Mouse (Mus musculus) kidney, postnatal 14 days (tissue): Measurements from ENCODE around the gene Cstf2.

Experiments
- DNase-seq: peaks from one replicate; pipeline ENCODE4 v3.0.0; 2022; ENCODE audit warnings: mixed read lengths

The Cstf2 gene

DNA sequence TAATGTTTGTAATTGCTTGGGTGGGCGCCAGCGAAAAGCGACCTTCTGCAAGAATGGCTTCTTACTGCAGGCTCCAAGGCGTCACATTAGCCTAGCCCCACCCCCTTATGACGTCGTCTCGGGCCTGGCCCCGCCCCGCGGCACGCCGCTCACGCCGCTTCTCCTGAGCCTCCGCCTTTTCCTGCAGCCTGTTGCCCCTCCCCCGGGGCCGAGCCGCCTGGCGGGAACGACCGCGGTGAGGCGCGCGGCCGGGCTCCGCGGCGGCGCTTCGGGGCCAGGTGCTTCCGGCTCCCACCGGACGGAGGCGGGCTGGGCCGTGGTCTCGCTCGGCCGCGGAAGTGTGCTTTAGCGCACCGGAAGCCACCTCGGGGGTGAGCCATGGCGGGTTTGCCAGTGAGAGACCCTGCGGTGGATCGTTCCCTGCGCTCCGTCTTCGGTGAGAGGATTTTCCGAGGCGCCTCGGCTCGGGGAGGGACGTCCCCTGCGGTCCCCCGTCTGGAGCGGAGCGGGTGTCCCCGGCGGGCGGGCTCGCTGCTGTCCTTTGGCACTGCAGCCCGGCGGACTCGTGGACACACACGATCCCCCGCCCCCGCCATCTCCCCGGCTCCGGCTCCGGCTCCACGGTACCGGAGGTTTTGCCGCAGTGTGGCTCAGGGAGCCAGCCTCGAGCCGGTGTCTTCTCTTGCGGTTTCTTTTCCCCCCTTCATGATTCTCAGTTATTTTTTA lies at the start of gene Cstf2:
Cstf2 (plus strand) TSS at position 201 of the 726 bp plus-strand sequence.
- DNase-seq, result peak; percentile 96

DNA sequence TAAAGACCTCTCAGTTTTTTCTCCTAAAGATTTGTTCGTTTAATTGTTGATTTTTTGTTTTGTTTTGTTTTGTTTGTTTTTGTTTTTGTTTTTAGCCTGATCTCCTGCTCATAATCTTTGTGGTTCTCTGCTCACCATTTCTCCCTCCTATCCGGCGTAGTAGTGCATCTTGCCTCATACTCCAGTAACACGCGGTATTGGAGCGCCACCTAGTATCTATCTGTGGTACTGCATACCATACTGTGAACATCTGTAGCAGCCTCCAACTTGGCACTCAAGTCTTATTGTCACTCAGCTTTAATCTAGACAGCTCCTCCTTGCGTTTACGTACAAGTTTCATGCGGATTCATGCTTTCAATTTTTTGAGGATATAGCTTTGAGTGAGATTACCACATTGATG lies 40.0 kb upstream of the Cstf2 start:
- DNase-seq, result peak; percentile 70

DNA sequence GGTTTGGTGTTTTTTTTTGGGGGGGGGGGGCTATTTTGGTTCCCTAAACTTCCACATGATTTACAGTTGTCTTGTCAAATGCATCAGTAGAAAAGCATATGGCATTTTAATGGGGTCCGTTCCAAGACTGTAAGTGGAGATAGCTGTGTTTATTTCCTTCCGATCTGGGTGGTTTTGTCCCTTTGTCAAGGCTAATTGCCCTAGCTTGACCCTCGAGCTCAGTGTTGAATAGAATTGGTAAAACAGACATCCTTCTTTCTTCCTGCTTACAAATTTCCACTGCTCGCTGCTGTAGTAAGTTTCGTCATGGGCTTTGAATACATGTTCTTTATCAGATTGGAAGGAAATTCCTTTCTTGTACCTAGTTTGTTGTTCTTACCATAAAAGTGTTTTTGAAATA lies 38.3 kb upstream of the Cstf2 start:
- peak; percentile 20 for DNase-seq

- DNase-seq, result no peak
These were observed 10.0 kb upstream of the Cstf2 start for GRCm38 (mm10) chrX:134048994-134049393.

DNA sequence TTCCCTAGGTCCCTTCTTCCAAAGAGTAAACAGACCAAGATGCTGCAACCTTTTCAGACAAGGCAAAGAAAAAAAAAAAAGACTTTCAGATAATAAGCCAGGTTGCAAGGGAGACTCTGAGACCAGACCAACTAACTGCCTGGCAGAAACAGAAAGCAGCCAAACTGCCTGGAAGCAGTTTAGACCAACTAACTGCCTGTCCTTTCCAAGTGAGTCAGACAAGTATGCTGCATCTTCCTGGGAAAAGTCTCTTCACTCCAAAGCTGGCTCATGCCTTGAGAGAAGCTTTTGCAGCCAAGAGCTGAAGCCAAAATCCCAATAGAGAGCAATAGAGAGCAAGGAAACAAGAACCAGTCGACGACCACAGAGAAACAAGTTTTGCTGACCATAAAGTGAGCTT lies 2.1 kb upstream of the Cstf2 start:
- no peak for DNase-seq

- no peak for DNase-seq
These were observed 729 bp upstream of the Cstf2 start for GRCm38 (mm10) chrX:134058040-134058875.

- DNase-seq, result no peak
These were observed 777 bp downstream of the Cstf2 start for GRCm38 (mm10) chrX:134059764-134060163.

DNA sequence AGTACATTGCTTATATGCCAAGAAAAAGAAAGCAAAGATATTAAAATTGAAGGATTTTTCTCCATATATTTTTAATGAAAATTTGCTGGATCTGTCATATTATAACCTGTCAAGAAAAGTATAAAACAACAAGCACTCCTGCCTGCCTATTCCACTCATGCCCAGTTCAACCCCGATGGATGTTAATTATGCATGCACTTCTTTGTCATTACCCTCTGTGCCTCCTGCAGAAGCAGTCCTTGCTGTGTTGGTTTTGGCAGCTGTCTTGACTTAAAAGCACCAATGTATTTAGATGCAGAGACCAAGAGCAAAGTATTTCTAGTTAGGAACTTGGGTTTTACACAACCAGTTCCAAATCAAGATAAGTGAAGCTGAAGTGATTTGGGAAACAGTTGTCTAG lies 26.5 kb downstream of the Cstf2 start:
- no peak for DNase-seq

- no peak for DNase-seq
These were observed 43.7 kb downstream of the Cstf2 start for GRCm38 (mm10) chrX:134102641-134103040.

DNA sequence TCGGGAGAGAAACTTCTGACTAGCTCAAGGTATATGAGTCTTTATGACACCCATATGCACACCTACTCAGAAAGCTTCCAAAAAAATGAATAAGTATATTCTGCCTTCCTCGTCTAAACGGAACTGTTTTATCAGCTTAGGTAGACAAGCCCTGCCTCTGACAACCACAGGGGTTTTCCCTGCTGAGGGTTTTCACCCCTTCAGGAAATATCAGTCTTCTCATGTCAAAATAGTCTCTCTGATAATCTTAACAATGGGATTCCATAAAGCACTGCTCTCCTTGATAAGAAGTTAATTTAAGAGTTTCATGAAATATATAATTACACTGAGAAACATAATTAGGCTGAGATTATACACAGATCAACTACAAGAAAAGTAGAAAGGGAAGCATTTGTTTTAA lies 52.8 kb downstream of the Cstf2 start:
- no peak for DNase-seq

DNA sequence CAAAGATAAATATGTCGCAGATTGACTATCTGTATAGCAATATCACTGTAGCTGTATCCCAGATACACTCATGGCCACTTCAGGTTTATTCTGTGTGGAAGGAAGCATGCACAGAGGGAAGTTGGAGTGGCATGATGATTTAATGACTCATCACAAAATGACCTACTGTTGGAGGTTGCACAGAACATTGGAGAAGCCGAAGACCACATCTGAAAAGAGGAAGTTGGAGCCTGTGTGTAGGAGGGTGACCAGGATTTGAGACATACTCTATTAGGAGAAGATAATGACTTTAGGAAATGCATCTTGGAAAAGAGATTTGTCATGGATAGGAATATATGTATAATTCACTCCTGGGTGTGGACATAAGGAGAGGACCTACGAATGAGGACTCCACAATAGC lies 57.4 kb downstream of the Cstf2 start:
- DNase-seq, result no peak

GRCm38 (mm10) chrX:134128549-134128948 lies 69.6 kb downstream of the Cstf2 start:
- no peak for DNase-seq

DNA sequence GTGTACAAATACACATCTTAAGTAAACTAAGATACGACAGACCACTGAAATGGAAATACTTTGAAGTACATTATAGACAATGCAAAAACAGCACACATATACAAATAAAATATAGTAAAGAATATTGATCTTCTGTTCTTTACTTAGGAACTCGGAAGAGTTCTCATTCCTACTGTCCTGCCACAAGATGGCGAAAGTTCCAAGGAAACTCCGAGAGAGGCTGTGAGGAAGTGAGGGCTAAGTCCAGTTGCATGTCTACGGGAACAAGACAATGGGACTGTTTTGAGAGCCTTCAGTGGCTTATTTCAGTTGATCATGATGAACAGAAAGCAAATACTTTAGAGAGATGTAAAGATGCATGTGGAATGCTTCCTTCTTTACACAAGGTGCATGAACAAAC lies 73.3 kb downstream of the Cstf2 start:
- peak; percentile 4 for DNase-seq

GRCm38 (mm10) chrX:134133821-134134220 lies 74.8 kb downstream of the Cstf2 start:
- no peak for DNase-seq
